Mouse (Mus musculus) forebrain, embryonic 11.5 days (tissue): ENCODE data around the gene Gm11060. TPM values are rescaled to one million over a fixed set of nuclear protein-coding genes. Genes with fewer than 3 reads are reported as not detected.

ENCODE experiments used
- polyA plus RNA-seq: library from polyadenylated mRNA; unstranded; fragments of >200 nt; fragmentation: Nextera tagmentation; extraction: Ambion mirVana; gene quantifications from 2 replicates; pipeline ENCODE4 v1.2.1, GENCODE M21; 2014

Gene Gm11060
- polyA plus RNA-seq, 1 experiment from 2014 or later = not detected

Other genes with a start within 250 kb of the Gm11060 start
- gene Prrg4, start 242.1 kb upstream of the Gm11060 start, polyA plus RNA-seq = 0.48 and 1.1 TPM in 2 replicates
- gene Ccdc73, start 224.2 kb upstream of the Gm11060 start, polyA plus RNA-seq = 5.5 and 6.6 TPM in 2 replicates
- 262 and 276 TPM in 2 replicates for gene Eif3m, start 74.9 kb upstream of the Gm11060 start, polyA plus RNA-seq
- 0.11 and 0.15 TPM in 2 replicates for gene Wt1, start 34.5 kb downstream of the Gm11060 start, polyA plus RNA-seq
- 0.16 TPM in 1 of 2 replicates, not detected in the other for gene Them7, start 132.3 kb downstream of the Gm11060 start, polyA plus RNA-seq